Mouse (Mus musculus) CH12.LX (cell line): ENCODE data around the gene Ubr4. TPM values are rescaled to one million over a fixed set of nuclear protein-coding genes. Genes with fewer than 3 reads are reported as not detected.

Experiments
- DNase-seq: peaks from one replicate; pipeline ENCODE4 v3.0.0-alpha.2; 2013; ENCODE audit errors: extremely low read depth
- H3K27ac ChIP-seq: 2 replicates; pipeline ENCODE4 v1.5.1; 2012; ENCODE audit warnings: low read depth, mild to moderate bottlenecking, control low read depth, moderate library complexity; ENCODE audit not compliant: insufficient read depth
- H3K27me3 ChIP-seq: replicated peaks from 2 replicates; pipeline ENCODE3; 2012; ENCODE audit warnings: inconsistent platforms
- H3K36me3 ChIP-seq, 2 experiments: replicated peaks in 1 of 2; 2 replicates each; pipeline versions ENCODE3 to v1.6.1; 2012; ENCODE audit warnings: inconsistent platforms in 1 of 2, low read length in 1 of 2, mild to moderate bottlenecking in 1 of 2, mixed read lengths in 1 of 2, moderate library complexity in 1 of 2; ENCODE audit not compliant: control insufficient read depth in 1 of 2, insufficient read depth in 1 of 2
- H3K4me1 ChIP-seq, 2 experiments: 2 replicates each; pipeline ENCODE4 v1.6.1; 2012; ENCODE audit warnings: inconsistent platforms in 1 of 2, moderate library complexity in 1 of 2; ENCODE audit not compliant: insufficient read depth in 2 of 2, control insufficient read depth in 1 of 2
- H3K4me2 ChIP-seq: 2 replicates; pipeline ENCODE4 v1.6.1; 2012; ENCODE audit warnings: low read depth, mild to moderate bottlenecking, control low read depth; ENCODE audit not compliant: poor library complexity, insufficient read depth, severe bottlenecking
- H3K4me3 ChIP-seq, 3 experiments: fragments of 150-350 bp in 1 of 3; sonication (generic) in 1 of 3; replicated peaks in 1 of 3; 2 replicates each; pipeline versions ENCODE3 to v1.5.1; 2011 to 2012; ENCODE audit warnings: low read depth in 2 of 3, low read length in 2 of 3, mild to moderate bottlenecking in 2 of 3, moderate library complexity in 2 of 3, control low read depth in 1 of 3, improper control_type of control experiment in 1 of 3, inconsistent platforms in 1 of 3, mixed read lengths in 1 of 3; ENCODE audit not compliant: poor library complexity in 1 of 3
- H3K79me2 ChIP-seq: replicated peaks from 2 replicates; pipeline ENCODE4 v1.6.1; 2012; ENCODE audit warnings: mild to moderate bottlenecking, moderate library complexity; ENCODE audit not compliant: control insufficient read depth, poor library complexity, insufficient read depth, severe bottlenecking; ENCODE audit errors: extremely low read depth
- H3K9ac ChIP-seq: 2 replicates; pipeline ENCODE4 v1.6.1; 2012; ENCODE audit warnings: low read depth, mild to moderate bottlenecking, control low read depth, moderate library complexity; ENCODE audit not compliant: insufficient read depth
- H3K9me3 ChIP-seq: replicated peaks from 2 replicates; pipeline ENCODE3; 2012; ENCODE audit warnings: low read length, inconsistent platforms, mixed read lengths
- CHD1 ChIP-seq: IDR thresholded peaks from 2 replicates; pipeline ENCODE4 v1.6.1; 2012; ENCODE audit warnings: low read depth, low read length, improper control_type of control experiment, inconsistent platforms
- CHD2 ChIP-seq: IDR thresholded peaks from 2 replicates; pipeline ENCODE4 v1.6.1; 2011; ENCODE audit warnings: low read length, improper control_type of control experiment
- E2F4 ChIP-seq: IDR thresholded peaks from 2 replicates; pipeline ENCODE4 v1.6.1; 2011; ENCODE audit warnings: low read depth, low read length, improper control_type of control experiment; ENCODE audit not compliant: insufficient replicate concordance
- ETS1 ChIP-seq: conservative IDR thresholded peaks from 2 replicates; pipeline ENCODE4 v1.6.1; 2012; ENCODE audit warnings: low read depth, mild to moderate bottlenecking, inconsistent platforms, low read length, improper control_type of control experiment, moderate library complexity
- GABPA ChIP-seq: IDR thresholded peaks from 2 replicates; pipeline ENCODE4 v1.6.1; 2012; ENCODE audit warnings: low read depth, low read length, improper control_type of control experiment, inconsistent platforms; ENCODE audit not compliant: insufficient replicate concordance
- JUN ChIP-seq: IDR thresholded peaks from 2 replicates; pipeline ENCODE4 v1.6.1; 2011; ENCODE audit warnings: low read depth, mild to moderate bottlenecking, low read length, improper control_type of control experiment, moderate library complexity; ENCODE audit not compliant: insufficient read depth
- KAT2A ChIP-seq: IDR thresholded peaks from 2 replicates; pipeline ENCODE4 v1.6.1; 2012; ENCODE audit warnings: low read length, improper control_type of control experiment, inconsistent platforms; ENCODE audit not compliant: insufficient replicate concordance
- MAFK ChIP-seq: IDR thresholded peaks from 2 replicates; pipeline ENCODE4 v1.6.1; 2011; ENCODE audit warnings: low read length, improper control_type of control experiment; ENCODE audit not compliant: insufficient replicate concordance
- MEF2A ChIP-seq: IDR thresholded peaks from 2 replicates; pipeline ENCODE4 v1.6.1; 2014; ENCODE audit warnings: low read depth, mild to moderate bottlenecking, inconsistent platforms, low read length, improper control_type of control experiment, borderline replicate concordance
- MXI1 ChIP-seq: IDR thresholded peaks from 2 replicates; pipeline ENCODE4 v1.6.1; 2011; ENCODE audit warnings: mild to moderate bottlenecking, low read depth, low read length, improper control_type of control experiment
- MYC ChIP-seq: IDR thresholded peaks from 2 replicates; pipeline ENCODE4 v1.6.1; 2011; ENCODE audit warnings: low read depth, mild to moderate bottlenecking, improper control_type of control experiment, low read length
- RCOR1 ChIP-seq: conservative IDR thresholded peaks from 2 replicates; pipeline ENCODE4 v1.6.1; 2012; ENCODE audit warnings: low read depth, mild to moderate bottlenecking, inconsistent platforms, low read length, improper control_type of control experiment
- SMC3 ChIP-seq: IDR thresholded peaks from 2 replicates; pipeline ENCODE4 v1.6.1; 2011; ENCODE audit warnings: low read depth, low read length, improper control_type of control experiment
- TBP ChIP-seq: conservative IDR thresholded peaks from 2 replicates; pipeline ENCODE4 v1.6.1; 2011; ENCODE audit warnings: low read depth, low read length, improper control_type of control experiment
- TCF12 ChIP-seq: IDR thresholded peaks from 2 replicates; pipeline ENCODE4 v1.6.1; 2014; ENCODE audit warnings: low read depth, mild to moderate bottlenecking, inconsistent platforms, low read length, improper control_type of control experiment
- ZMIZ1 ChIP-seq: IDR thresholded peaks from 2 replicates; pipeline ENCODE4 v1.6.1; 2012; ENCODE audit warnings: low read depth, mild to moderate bottlenecking, inconsistent platforms, low read length, improper control_type of control experiment
- ZNF384 ChIP-seq: IDR thresholded peaks from 2 replicates; pipeline ENCODE4 v1.6.1; 2012; ENCODE audit warnings: low read depth, low read length, improper control_type of control experiment, inconsistent platforms
- dilution Hi-C: fragments of 300-500 bp; cut with MboI; formaldehyde crosslinking; loops from 2 replicates; pipeline ENCODE4 v1.14.3; 2020; ENCODE audit warnings: low sequenced_read_pairs; ENCODE audit not compliant: extremely low pct_unique_long_range_greater_than_20kb, extremely low pct_ligation_motif_present
- in situ Hi-C: fragments of 300-500 bp; cut with MboI; formaldehyde crosslinking; loops from 3 replicates; pipeline ENCODE4 v1.14.3; 2019; ENCODE audit warnings: low sequenced_read_pairs, low pct_ligation_motif_present, low pct_unique_long_range_greater_than_20kb, mixed read lengths
- polyA plus RNA-seq: library from polyadenylated mRNA; unstranded; fragments of >175 nt; gene quantifications from 2 replicates; pipeline ENCODE4 v1.2.1, GENCODE M21; 2012; ENCODE audit warnings: low read depth; ENCODE audit not compliant: insufficient read length
- total RNA-seq, 2 experiments: library from RNA; depleted of rRNA; stranded (reverse); fragments of 300-350 nt in 1 of 2; fragments of >200 nt in 1 of 2; gene quantifications; 2 replicates each; pipeline ENCODE4 v1.2.3; 2012 to 2014

Ubr4 gene
- total and polyA plus RNA-seq, 3 experiments: 43.0 to 102 (median 90.8) TPM

GRCm38 (mm10) chr4:139487085-139487484 is 134.7 kb downstream of the Ubr4 start:
- no peak for DNase-seq
- Histone ChIP-seq H3K4me3 (no peak overlapping the region), H3K27me3 (no peaks in the 10 kb centered on the region), H3K9me3 (no peaks in the 10 kb centered on the region), H3K4me1 (peaks cover 2 to 13% of the 10 kb centered on the region in 2 experiments; a peak in 3 of 4 replicates), H3K27ac (no peak overlapping the region), H3K4me2 (no peak overlapping the region), H3K79me2 (no peaks in the 10 kb centered on the region), H3K9ac (no peak overlapping the region), H3K36me3 (peaks cover 85 to 99% of the 10 kb centered on the region in 2 experiments)
- TF ChIP-seq ZNF384 (no peak), GABPA (no peak), JUN (no peak), MEF2A (no peak), E2F4 (no peak), MYC (no peak), KAT2A (no peak), MXI1 (no peak)
- in situ Hi-C loops (no loop called here), dilution Hi-C loops (no loop called here)

- DNase-seq: no peak
- dilution Hi-C loops (no loop called here), in situ Hi-C loops (no loop called here)
- H3K4me3 ChIP-seq: no peak overlapping the region
- TF ChIP-seq TCF12 (no peak), ZNF384 (no peak), CHD1 (no peak), MYC (no peak), MAFK (no peak), ETS1 (no peak), RCOR1 (no peak), TBP (no peak), CHD2 (no peak), SMC3 (no peak), ZMIZ1 (no peak), KAT2A (no peak)
- H3K9me3 ChIP-seq: no peaks in the 10 kb centered on the region
- H3K79me2 ChIP-seq: no peaks in the 10 kb centered on the region
- no peaks in the 10 kb centered on the region for H3K27me3 ChIP-seq
- H3K4me2 ChIP-seq: no peak overlapping the region
- H3K4me1 ChIP-seq: peaks cover 2 to 14% of the 10 kb centered on the region in 2 experiments; a peak in 3 of 4 replicates
- H3K9ac ChIP-seq: no peak overlapping the region
- H3K36me3 ChIP-seq: peaks cover 73 to 96% of the 10 kb centered on the region in 2 experiments
- no peak overlapping the region for H3K27ac ChIP-seq
Observed at GRCm38 (mm10) chr4:139488325-139488724, 135.9 kb downstream of the Ubr4 start.
